Mouse (Mus musculus): Measurements from ENCODE around the gene Hoxd10. TPM values are rescaled to one million over a fixed set of nuclear protein-coding genes. Genes with fewer than 3 reads are reported as not detected.
A peak's percentile ranks its signal among the peaks of the same experiment; 100 is the strongest.

The Hoxd10 gene
- polyA plus RNA-seq (2014; fragmentation: Nextera tagmentation; extraction: Ambion mirVana) = not detected in 2 replicates

DNA sequence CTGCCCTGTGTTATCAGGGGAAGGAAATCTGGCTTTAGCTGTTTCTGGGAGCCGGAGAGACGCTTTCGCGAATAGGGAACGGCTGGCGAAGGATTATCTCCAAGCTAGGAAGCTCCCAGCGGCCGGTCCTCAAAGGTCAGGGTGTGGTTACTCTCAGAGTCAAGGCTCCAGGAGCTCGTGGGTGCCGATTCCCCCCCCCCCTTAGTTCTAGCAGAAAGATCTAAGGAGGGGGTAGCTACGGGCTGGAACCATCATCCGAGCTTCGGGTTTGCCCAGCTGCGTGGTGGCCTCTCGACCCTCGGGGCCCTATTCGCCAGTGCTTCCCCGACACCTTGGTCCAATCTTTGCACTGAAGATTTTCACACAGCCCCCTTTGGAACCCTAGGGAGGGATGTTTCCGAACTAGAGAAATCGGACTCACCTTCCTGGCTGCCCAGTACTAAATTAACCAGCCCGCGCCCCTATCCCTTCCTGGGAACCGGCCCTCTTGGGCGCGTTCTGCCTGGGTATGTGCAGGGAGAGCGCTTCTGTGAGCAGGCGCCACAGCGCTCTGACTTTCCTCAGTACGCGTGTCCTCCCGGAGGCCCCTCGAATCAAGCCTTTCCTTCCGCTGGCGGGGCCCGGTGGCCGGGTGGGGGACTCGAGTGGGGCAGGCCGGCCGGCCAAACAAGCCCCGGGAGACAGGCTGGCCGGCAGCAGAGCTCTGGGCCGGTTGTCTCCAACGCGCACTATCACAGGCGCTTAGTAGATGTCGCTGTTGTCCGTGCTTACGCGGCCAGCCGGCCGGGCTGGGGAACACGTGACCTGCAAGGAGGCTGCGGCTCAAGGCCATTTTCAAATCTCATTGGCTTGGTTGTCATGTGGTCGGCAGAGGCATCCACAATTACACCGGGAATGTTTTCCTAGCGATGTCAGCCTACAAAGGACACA, at the start of gene Hoxd10:
Gene Hoxd10 (plus strand): TSS at position 903 of the 930 bp plus-strand sequence.
- WGBS = under 1% methylated on average over 55 of the region's 56 CpGs
- H3K9me3 ChIP-seq (ENCODE audit: control insufficient read depth, low read length) = no peaks in the 10 kb centered on the region

DNA sequence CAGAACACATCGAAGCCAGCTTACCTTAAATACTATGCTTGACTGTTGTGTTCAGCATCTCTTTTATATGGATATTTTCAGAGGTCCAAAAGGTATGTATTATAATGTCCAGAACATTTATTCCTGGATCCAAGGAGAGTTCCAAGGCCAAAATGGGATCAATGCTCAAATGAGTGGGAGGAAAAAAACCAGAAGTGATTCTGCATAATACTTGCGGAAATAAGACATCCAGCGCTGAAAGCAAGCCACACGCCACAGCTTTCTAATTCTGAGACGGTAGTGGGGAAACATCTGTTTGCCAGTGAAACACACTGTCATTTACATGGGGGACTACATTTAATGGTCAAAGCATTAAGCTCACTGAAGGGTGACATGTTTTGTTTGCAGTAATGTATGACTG, 49.3 kb upstream of the Hoxd10 start:
- Histone ChIP-seq H3K4me2 (ENCODE audit: low read depth, low read length, severe bottlenecking) (no peak overlapping the region), H3K27me3 (ENCODE audit: control insufficient read depth, insufficient read depth, low read length) (peaks cover 30% of the 10 kb centered on the region), H3K4me3 (ENCODE audit: low read depth, low read length) (no peak overlapping the region), H3K27ac (ENCODE audit: low read depth, low read length) (no peak overlapping the region), H3K36me3 (ENCODE audit: control insufficient read depth, insufficient read depth, low read length) (no peaks in the 10 kb centered on the region), H3K9me3 (ENCODE audit: control insufficient read depth, low read length) (no peaks in the 10 kb centered on the region), H3K9ac (ENCODE audit: low read length) (no peak overlapping the region), H3K4me1 (replicated peaks; ENCODE audit: control insufficient read depth, insufficient read depth, low read length) (no peaks in the 10 kb centered on the region)
- DNase-seq (ENCODE audit: low spot score) (no peak), ATAC-seq (replicated peaks; ENCODE audit: low FRiP score) (no peak)
- WGBS = 81% methylated on average over 5 of the region's 5 CpGs

More for the DNA sequence above, at the start of gene Hoxd10:
- Histone ChIP-seq H3K4me2 (ENCODE audit: low read depth, low read length, severe bottlenecking) (no peak within 1 kb of the TSS), H3K4me3 (ENCODE audit: low read depth, low read length) (no peak within 1 kb of the TSS), H3K9ac (ENCODE audit: low read length) (no peak within 1 kb of the TSS), H3K36me3 (ENCODE audit: control insufficient read depth, insufficient read depth, low read length) (no peaks in the 10 kb centered on the region), H3K4me1 (replicated peaks; ENCODE audit: control insufficient read depth, insufficient read depth, low read length) (no peaks in the 10 kb centered on the region), H3K27me3 (ENCODE audit: control insufficient read depth, insufficient read depth, low read length) (peaks cover 96% of the 10 kb centered on the region), H3K27ac (ENCODE audit: low read depth, low read length) (no peak within 1 kb of the TSS)
- peak; percentile 88 for DNase-seq (ENCODE audit: low spot score)
- ATAC-seq (replicated peaks; ENCODE audit: low FRiP score) = peak; percentile 81

DNA sequence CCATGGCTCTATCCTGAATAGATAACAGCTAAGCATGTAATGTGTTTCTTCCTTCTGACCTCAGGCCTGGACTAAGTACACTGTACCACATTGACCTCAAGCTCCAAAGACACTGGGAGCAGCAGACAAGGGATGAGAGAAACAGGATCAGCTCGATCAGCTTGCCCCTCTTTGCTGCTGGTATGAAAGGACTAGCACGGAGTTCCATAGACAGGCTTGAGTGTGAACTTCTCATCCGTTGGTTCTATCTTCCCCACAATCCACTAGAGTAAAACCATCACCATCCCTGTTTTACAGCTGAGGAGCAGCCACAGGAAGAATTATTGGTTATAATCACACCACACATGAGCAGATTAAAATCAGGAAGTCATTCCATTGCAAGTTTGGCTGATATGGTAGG, 46.1 kb upstream of the Hoxd10 start:
- WGBS = 85% methylated on average over 3 of the region's 3 CpGs
- H3K4me2 ChIP-seq (ENCODE audit: low read depth, low read length, severe bottlenecking) = no peak overlapping the region
- no peaks in the 10 kb centered on the region for H3K36me3 ChIP-seq (ENCODE audit: control insufficient read depth, insufficient read depth, low read length)
- no peak overlapping the region for H3K9ac ChIP-seq (ENCODE audit: low read length)
- H3K4me1 ChIP-seq (replicated peaks; ENCODE audit: control insufficient read depth, insufficient read depth, low read length) = no peaks in the 10 kb centered on the region
- ATAC-seq (replicated peaks; ENCODE audit: low FRiP score) (no peak), DNase-seq (ENCODE audit: low spot score) (no peak)
- H3K27ac ChIP-seq (ENCODE audit: low read depth, low read length) = no peak overlapping the region
- H3K4me3 ChIP-seq (ENCODE audit: low read depth, low read length) = no peak overlapping the region
- H3K9me3 ChIP-seq (ENCODE audit: control insufficient read depth, low read length) = no peaks in the 10 kb centered on the region
- peaks cover 62% of the 10 kb centered on the region for H3K27me3 ChIP-seq (ENCODE audit: control insufficient read depth, insufficient read depth, low read length)

DNA sequence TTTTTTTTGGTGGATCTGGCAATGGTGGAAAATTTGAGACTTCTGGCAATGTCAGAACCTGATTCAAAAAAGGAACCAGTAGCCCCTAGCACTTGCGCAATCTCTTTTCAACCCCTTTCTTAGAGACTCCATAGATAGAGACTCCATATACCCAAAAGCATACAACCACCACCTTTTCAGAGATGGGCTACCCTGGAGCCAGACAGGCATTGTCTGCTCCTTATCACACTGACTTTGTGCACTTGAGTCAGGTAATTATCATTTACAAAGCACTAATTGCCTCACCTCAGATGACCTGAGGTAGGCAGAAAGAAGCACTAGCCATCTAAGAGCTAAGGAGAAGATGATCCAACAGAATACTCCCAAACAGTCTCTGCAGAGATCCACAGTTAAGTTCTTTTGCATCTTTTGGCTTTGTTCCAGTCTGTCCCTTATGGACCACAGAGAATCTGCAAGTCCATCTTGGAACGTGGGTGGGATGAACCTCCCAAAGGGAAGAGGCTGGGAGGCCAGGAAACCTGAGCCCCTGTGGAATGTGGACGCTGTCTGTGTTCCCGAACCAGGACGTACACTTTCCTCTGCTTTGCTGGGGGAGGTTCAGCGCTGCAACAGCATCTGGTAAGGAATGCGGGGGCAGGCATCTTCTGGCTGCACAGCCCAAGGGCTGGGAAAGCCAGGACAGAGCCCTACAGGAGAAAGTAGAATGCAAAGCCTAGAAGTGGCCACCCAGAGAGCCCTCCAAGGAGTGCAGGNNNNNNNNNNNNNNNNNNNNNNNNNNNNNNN, 44.5 kb upstream of the Hoxd10 start:
- WGBS = 14% methylated on average over 7 of the region's 7 CpGs
- Histone ChIP-seq H3K4me2 (ENCODE audit: low read depth, low read length, severe bottlenecking) (no peak overlapping the region), H3K27me3 (ENCODE audit: control insufficient read depth, insufficient read depth, low read length) (peaks cover 77% of the 10 kb centered on the region), H3K27ac (ENCODE audit: low read depth, low read length) (no peak overlapping the region), H3K9me3 (ENCODE audit: control insufficient read depth, low read length) (no peaks in the 10 kb centered on the region), H3K4me3 (ENCODE audit: low read depth, low read length) (no peak overlapping the region), H3K4me1 (replicated peaks; ENCODE audit: control insufficient read depth, insufficient read depth, low read length) (no peaks in the 10 kb centered on the region), H3K36me3 (ENCODE audit: control insufficient read depth, insufficient read depth, low read length) (no peaks in the 10 kb centered on the region), H3K9ac (ENCODE audit: low read length) (no peak overlapping the region)
- ATAC-seq (replicated peaks; ENCODE audit: low FRiP score) (no peak), DNase-seq (ENCODE audit: low spot score) (no peak)

DNA sequence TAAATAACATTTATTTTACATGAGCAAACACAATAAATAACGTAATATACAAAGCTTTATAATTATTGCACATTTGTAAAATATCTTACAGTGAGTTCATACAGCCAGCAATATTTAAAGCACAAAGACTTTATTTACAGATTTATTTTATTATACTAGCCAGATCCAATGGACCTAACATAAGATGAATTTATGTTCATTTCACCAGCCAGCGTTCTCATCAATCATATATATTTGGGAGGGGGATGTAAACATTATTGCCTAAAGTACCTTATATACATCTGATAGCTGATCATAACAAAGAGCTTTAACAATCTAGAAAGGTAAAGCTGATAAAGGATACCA, 38.8 kb upstream of the Hoxd10 start:
- WGBS = 40% methylated on average over 2 of the region's 2 CpGs
- no peaks in the 10 kb centered on the region for H3K9me3 ChIP-seq (ENCODE audit: control insufficient read depth, low read length)
- H3K4me2 ChIP-seq (ENCODE audit: low read depth, low read length, severe bottlenecking) = no peak overlapping the region
- H3K4me1 ChIP-seq (replicated peaks; ENCODE audit: control insufficient read depth, insufficient read depth, low read length) = peaks cover 8% of the 10 kb centered on the region; the same call in 1 of the 2 replicates
- DNase-seq (ENCODE audit: low spot score) (no peak), ATAC-seq (replicated peaks; ENCODE audit: low FRiP score) (no peak)
- no peak overlapping the region for H3K9ac ChIP-seq (ENCODE audit: low read length)
- H3K36me3 ChIP-seq (ENCODE audit: control insufficient read depth, insufficient read depth, low read length) = no peaks in the 10 kb centered on the region
- peaks cover 85% of the 10 kb centered on the region for H3K27me3 ChIP-seq (ENCODE audit: control insufficient read depth, insufficient read depth, low read length)
- H3K4me3 ChIP-seq (ENCODE audit: low read depth, low read length) = no peak overlapping the region
- no peak overlapping the region for H3K27ac ChIP-seq (ENCODE audit: low read depth, low read length)

DNA sequence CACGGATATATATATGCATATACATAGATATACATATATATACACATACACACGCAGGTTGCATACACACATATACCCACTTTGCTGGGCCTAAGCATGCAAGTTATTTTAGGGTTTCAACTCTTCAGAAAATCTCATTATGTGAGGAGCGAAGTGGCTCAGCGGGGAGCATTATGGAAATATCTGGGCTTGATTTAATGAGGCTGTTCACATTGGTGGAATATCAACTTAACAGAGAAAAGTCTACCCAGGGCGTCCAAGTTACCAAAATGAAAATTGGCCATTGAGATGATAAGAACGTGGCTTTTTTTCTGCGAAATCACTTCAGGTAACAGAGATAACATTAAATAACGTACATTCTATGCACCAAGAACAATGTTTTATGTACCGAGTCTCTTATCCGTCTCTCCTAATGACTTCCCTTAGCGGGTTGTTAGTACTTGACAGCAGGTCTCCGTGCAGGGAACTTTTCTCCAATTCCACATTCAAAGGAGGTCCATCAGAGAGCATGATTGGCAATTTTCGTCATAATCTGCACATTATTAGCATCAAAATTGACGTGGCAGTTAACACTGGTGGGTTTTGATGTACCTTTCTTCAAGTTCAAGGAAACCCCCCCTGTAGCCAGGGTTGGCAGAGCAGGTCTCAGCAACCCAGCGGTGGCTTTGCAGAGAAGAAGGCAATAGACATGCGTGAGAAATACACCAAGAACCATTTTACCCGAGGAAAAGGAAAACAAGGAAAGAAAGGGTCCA, 37.8 kb upstream of the Hoxd10 start:
- 13% methylated on average over 17 of the region's 17 CpGs for WGBS
- Histone ChIP-seq H3K36me3 (ENCODE audit: control insufficient read depth, insufficient read depth, low read length) (no peaks in the 10 kb centered on the region), H3K27ac (ENCODE audit: low read depth, low read length) (no peak overlapping the region), H3K4me1 (replicated peaks; ENCODE audit: control insufficient read depth, insufficient read depth, low read length) (peaks cover 9% of the 10 kb centered on the region; the same call in 1 of the 2 replicates), H3K4me3 (ENCODE audit: low read depth, low read length) (no peak overlapping the region), H3K9ac (ENCODE audit: low read length) (no peak overlapping the region), H3K27me3 (ENCODE audit: control insufficient read depth, insufficient read depth, low read length) (peaks cover 84% of the 10 kb centered on the region), H3K4me2 (ENCODE audit: low read depth, low read length, severe bottlenecking) (no peak overlapping the region), H3K9me3 (ENCODE audit: control insufficient read depth, low read length) (no peaks in the 10 kb centered on the region)
- peak; percentile 47 for DNase-seq (ENCODE audit: low spot score)
- ATAC-seq (replicated peaks; ENCODE audit: low FRiP score) = no peak

DNA sequence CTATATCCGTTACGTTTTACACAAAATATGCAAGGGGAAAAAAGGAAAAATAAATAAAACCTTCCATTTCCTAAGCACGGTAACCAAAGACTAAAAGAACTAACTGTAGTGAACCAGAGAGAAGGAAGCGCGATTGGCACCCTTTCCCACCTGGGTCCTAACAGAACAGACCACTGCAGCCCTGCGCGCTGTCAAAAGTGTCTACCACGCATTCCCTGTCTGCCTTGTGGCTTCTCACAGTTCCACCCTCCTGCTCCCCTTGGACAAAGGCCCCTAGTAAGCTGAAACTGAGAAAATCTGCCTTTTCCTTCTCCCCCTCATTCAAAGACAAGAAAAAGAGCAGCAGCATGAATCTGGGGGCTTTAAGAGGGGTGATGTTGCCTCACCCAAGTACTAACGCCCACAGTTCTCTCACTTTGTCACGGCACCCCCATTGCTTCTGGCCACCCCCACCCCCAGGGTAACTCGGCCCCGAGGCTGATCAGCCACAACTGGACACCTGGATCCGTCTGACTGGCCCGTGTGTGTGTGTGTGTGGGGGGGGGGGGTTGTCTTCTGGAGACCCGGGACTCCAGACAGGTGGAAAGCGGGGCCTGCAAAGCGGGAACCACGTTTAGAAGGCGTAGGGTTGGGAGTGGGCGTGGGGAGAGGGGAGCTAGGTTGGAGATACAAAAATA, 36.8 kb upstream of the Hoxd10 start:
- ATAC-seq (replicated peaks; ENCODE audit: low FRiP score) = no peak
- DNase-seq (ENCODE audit: low spot score) = peak; percentile 62
- H3K4me1 ChIP-seq (replicated peaks; ENCODE audit: control insufficient read depth, insufficient read depth, low read length) = peaks cover 9% of the 10 kb centered on the region; the same call in 1 of the 2 replicates
- H3K36me3 ChIP-seq (ENCODE audit: control insufficient read depth, insufficient read depth, low read length) = no peaks in the 10 kb centered on the region
- H3K27ac ChIP-seq (ENCODE audit: low read depth, low read length) = no peak overlapping the region
- H3K4me3 ChIP-seq (ENCODE audit: low read depth, low read length) = no peak overlapping the region
- WGBS = 5% methylated on average over 20 of the region's 20 CpGs
- no peaks in the 10 kb centered on the region for H3K9me3 ChIP-seq (ENCODE audit: control insufficient read depth, low read length)
- no peak overlapping the region for H3K4me2 ChIP-seq (ENCODE audit: low read depth, low read length, severe bottlenecking)
- peaks cover 83% of the 10 kb centered on the region for H3K27me3 ChIP-seq (ENCODE audit: control insufficient read depth, insufficient read depth, low read length)
- H3K9ac ChIP-seq (ENCODE audit: low read length) = no peak overlapping the region

DNA sequence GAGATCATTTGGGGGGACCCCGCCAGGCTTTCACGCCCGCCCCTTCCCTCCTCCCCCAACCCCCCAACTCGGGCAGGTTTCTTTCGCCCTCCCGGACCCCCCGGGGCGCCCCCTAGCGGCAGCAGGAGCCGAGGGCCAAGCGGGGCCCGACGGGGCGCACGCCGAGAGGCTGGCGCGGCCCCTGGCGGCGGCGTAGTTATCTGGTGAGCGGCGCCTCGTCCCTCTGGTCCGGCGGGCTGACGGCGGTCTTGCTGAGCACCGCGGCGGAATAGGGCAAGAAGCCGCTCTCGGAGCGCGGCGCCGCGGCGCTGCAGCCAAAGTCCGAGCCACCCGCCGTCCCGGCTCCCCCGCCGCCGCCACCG, 36.3 kb upstream of the Hoxd10 start:
- Histone ChIP-seq H3K27ac (ENCODE audit: low read depth, low read length) (no peak overlapping the region), H3K4me1 (replicated peaks; ENCODE audit: control insufficient read depth, insufficient read depth, low read length) (peaks cover 9% of the 10 kb centered on the region; the same call in 1 of the 2 replicates), H3K4me2 (ENCODE audit: low read depth, low read length, severe bottlenecking) (peak overlapping the region; percentile 39; the same call in 1 of the 2 replicates), H3K4me3 (ENCODE audit: low read depth, low read length) (peak overlapping the region; percentile 24), H3K27me3 (ENCODE audit: control insufficient read depth, insufficient read depth, low read length) (peaks cover 81% of the 10 kb centered on the region), H3K9ac (ENCODE audit: low read length) (no peak overlapping the region), H3K36me3 (ENCODE audit: control insufficient read depth, insufficient read depth, low read length) (no peaks in the 10 kb centered on the region), H3K9me3 (ENCODE audit: control insufficient read depth, low read length) (no peaks in the 10 kb centered on the region)
- peak; percentile 68 for DNase-seq (ENCODE audit: low spot score)
- no peak for ATAC-seq (replicated peaks; ENCODE audit: low FRiP score)
- 2% methylated on average over 35 of the region's 47 CpGs for WGBS

Measured in forebrain, embryonic 11.5 days (tissue).